Mouse (Mus musculus) MEL (cell line): ENCODE measurements at regions not wholly inside any gene's neighbourhood (a gene's known extent, or its start where the extent isn't known, plus 50 kb on each side); places are given as distances from the start of the nearest gene placed in this dataset.

Experiments used
- DNase-seq: peaks from one replicate; pipeline ENCODE4 v3.0.0; 2011; ENCODE audit warnings: low read depth, low spot score
- H3K27ac ChIP-seq: 2 replicates; pipeline ENCODE4 v1.5.1; 2012; ENCODE audit warnings: low read depth, mild to moderate bottlenecking, control low read depth, low read length, moderate library complexity; ENCODE audit not compliant: control insufficient read depth
- H3K27me3 ChIP-seq, 2 experiments: fragments of 150-350 bp in 1 of 2; sonication (generic) in 1 of 2; 2 replicates each; pipeline ENCODE4 v1.6.1; 2012; ENCODE audit warnings: low read length in 2 of 2, mild to moderate bottlenecking in 2 of 2, improper control_type of control experiment in 1 of 2, moderate library complexity in 1 of 2; ENCODE audit not compliant: insufficient read depth in 2 of 2, control insufficient read depth in 1 of 2
- H3K36me3 ChIP-seq, 2 experiments: 2 replicates each; pipeline ENCODE4 v1.6.1; 2012 to 2014; ENCODE audit warnings: low read length in 2 of 2, improper control_type of control experiment in 1 of 2, inconsistent platforms in 1 of 2, mild to moderate bottlenecking in 1 of 2; ENCODE audit not compliant: insufficient read depth in 2 of 2, control insufficient read depth in 1 of 2
- H3K4me1 ChIP-seq, 2 experiments: fragments of 150-350 bp in 1 of 2; sonication (generic) in 1 of 2; 2 replicates each; pipeline ENCODE4 v1.6.1; 2012; ENCODE audit warnings: low read length in 2 of 2, improper control_type of control experiment in 1 of 2, mild to moderate bottlenecking in 1 of 2; ENCODE audit not compliant: insufficient read depth in 2 of 2, control insufficient read depth in 1 of 2
- H3K4me3 ChIP-seq, 2 experiments: fragments of 150-350 bp in 1 of 2; sonication (generic) in 1 of 2; 2 replicates each; pipeline ENCODE4 v1.5.1; 2012; ENCODE audit warnings: low read depth in 2 of 2, low read length in 2 of 2, mild to moderate bottlenecking in 2 of 2, moderate library complexity in 2 of 2, control low read depth in 1 of 2, improper control_type of control experiment in 1 of 2; ENCODE audit not compliant: control insufficient read depth in 1 of 2, insufficient read depth in 1 of 2
- H3K79me2 ChIP-seq: 2 replicates; pipeline ENCODE4 v1.6.1; 2012; ENCODE audit warnings: mild to moderate bottlenecking, low read length, moderate library complexity; ENCODE audit not compliant: control insufficient read depth, poor library complexity, insufficient read depth
- H3K9ac ChIP-seq: 2 replicates; pipeline ENCODE4 v1.6.1; 2012; ENCODE audit warnings: low read depth, mild to moderate bottlenecking, control low read depth, low read length, moderate library complexity; ENCODE audit not compliant: control insufficient read depth, poor library complexity, severe bottlenecking
- H3K9me3 ChIP-seq: fragments of 150-350 bp; sonication (generic); replicated peaks from 2 replicates; pipeline ENCODE4 v1.6.1; 2012; ENCODE audit warnings: mild to moderate bottlenecking, low read length, improper control_type of control experiment, moderate library complexity; ENCODE audit not compliant: insufficient read depth
- BHLHE40 ChIP-seq: IDR thresholded peaks from 2 replicates; pipeline ENCODE4 v1.6.1; 2012; ENCODE audit warnings: low read depth, mild to moderate bottlenecking, inconsistent platforms, low read length, improper control_type of control experiment, borderline replicate concordance
- CTCF ChIP-seq, 3 experiments: IDR thresholded peaks in 2 of 3; conservative IDR thresholded peaks in 1 of 3; 2 replicates each; pipeline ENCODE4 v1.5.1; 2011 to 2012; ENCODE audit warnings: low read length in 3 of 3, low read depth in 2 of 3, mild to moderate bottlenecking in 2 of 3, improper control_type of control experiment in 1 of 3, inconsistent platforms in 1 of 3, mixed read lengths in 1 of 3, moderate library complexity in 1 of 3; ENCODE audit not compliant: control insufficient read depth in 1 of 3, insufficient read depth in 1 of 3, poor library complexity in 1 of 3, severe bottlenecking in 1 of 3
- ELF1 ChIP-seq: IDR thresholded peaks from 2 replicates; pipeline ENCODE4 v1.6.1; 2014; ENCODE audit warnings: low read depth, mild to moderate bottlenecking, inconsistent platforms, low read length, improper control_type of control experiment, moderate library complexity
- EP300 ChIP-seq, 2 experiments: IDR thresholded peaks; 2 replicates each; pipeline ENCODE4 v1.6.1; 2011; ENCODE audit warnings: improper control_type of control experiment in 2 of 2, low read length in 2 of 2, low read depth in 1 of 2, mild to moderate bottlenecking in 1 of 2
- ETS1 ChIP-seq: IDR thresholded peaks from 2 replicates; pipeline ENCODE4 v1.6.1; 2012; ENCODE audit warnings: low read depth, mild to moderate bottlenecking, inconsistent platforms, low read length, improper control_type of control experiment, moderate library complexity
- GABPA ChIP-seq: IDR thresholded peaks from 2 replicates; pipeline ENCODE4 v1.6.1; 2012; ENCODE audit warnings: low read depth, mild to moderate bottlenecking, inconsistent platforms, low read length, improper control_type of control experiment, moderate library complexity
- GATA1 ChIP-seq: IDR thresholded peaks from 2 replicates; pipeline ENCODE4 v1.6.1; 2011; ENCODE audit warnings: low read depth, low read length, improper control_type of control experiment
- HCFC1 ChIP-seq: IDR thresholded peaks from 2 replicates; pipeline ENCODE4 v1.6.1; 2012; ENCODE audit warnings: low read depth, mild to moderate bottlenecking, inconsistent platforms, low read length, improper control_type of control experiment, moderate library complexity
- JUND ChIP-seq: IDR thresholded peaks from 2 replicates; pipeline ENCODE4 v1.6.1; 2011; ENCODE audit warnings: low read depth, mild to moderate bottlenecking, improper control_type of control experiment, low read length
- KAT2A ChIP-seq: conservative IDR thresholded peaks from 2 replicates; pipeline ENCODE4 v1.6.1; 2012; ENCODE audit warnings: low read depth, low read length, improper control_type of control experiment, inconsistent platforms
- MAFK ChIP-seq: IDR thresholded peaks from 2 replicates; pipeline ENCODE4 v1.6.1; 2011; ENCODE audit warnings: low read depth, mild to moderate bottlenecking, low read length, improper control_type of control experiment, borderline replicate concordance
- MAZ ChIP-seq: IDR thresholded peaks from 2 replicates; pipeline ENCODE4 v1.6.1; 2012; ENCODE audit warnings: low read depth, mild to moderate bottlenecking, inconsistent platforms, low read length, improper control_type of control experiment
- MEF2A ChIP-seq: IDR thresholded peaks from 2 replicates; pipeline ENCODE4 v1.6.1; 2014; ENCODE audit warnings: low read depth, mild to moderate bottlenecking, inconsistent platforms, low read length, improper control_type of control experiment; ENCODE audit not compliant: poor library complexity, insufficient replicate concordance, severe bottlenecking; ENCODE audit errors: extremely low read depth
- MXI1 ChIP-seq: IDR thresholded peaks from 2 replicates; pipeline ENCODE4 v1.6.1; 2011; ENCODE audit warnings: mild to moderate bottlenecking, low read depth, low read length, improper control_type of control experiment
- NELFE ChIP-seq: IDR thresholded peaks from 2 replicates; pipeline ENCODE4 v1.6.1; 2011; ENCODE audit warnings: low read depth, low read length, improper control_type of control experiment
- POLR2A ChIP-seq, 2 experiments: IDR thresholded peaks; 2 replicates each; pipeline ENCODE4 v1.6.1; 2011 to 2012; ENCODE audit warnings: low read length in 2 of 2, mild to moderate bottlenecking in 2 of 2, control low read depth in 1 of 2, improper control_type of control experiment in 1 of 2, low read depth in 1 of 2, moderate library complexity in 1 of 2; ENCODE audit not compliant: control insufficient read depth in 1 of 2, insufficient read depth in 1 of 2, poor library complexity in 1 of 2
- POLR2AphosphoS5 ChIP-seq: IDR thresholded peaks from 2 replicates; pipeline ENCODE4 v1.6.1; 2012; ENCODE audit warnings: low read depth, borderline replicate concordance, mild to moderate bottlenecking, inconsistent platforms, low read length, moderate library complexity, mixed read lengths
- RAD21 ChIP-seq: IDR thresholded peaks from 2 replicates; pipeline ENCODE4 v1.6.1; 2011; ENCODE audit warnings: mild to moderate bottlenecking, low read depth, low read length, improper control_type of control experiment
- RCOR1 ChIP-seq: IDR thresholded peaks from 2 replicates; pipeline ENCODE4 v1.6.1; 2012; ENCODE audit warnings: low read depth, mild to moderate bottlenecking, inconsistent platforms, low read length, improper control_type of control experiment
- SMC3 ChIP-seq: IDR thresholded peaks from 2 replicates; pipeline ENCODE4 v1.6.1; 2011; ENCODE audit warnings: low read depth, low read length, improper control_type of control experiment
- TBP ChIP-seq: IDR thresholded peaks from 2 replicates; pipeline ENCODE4 v1.8.0; 2011; ENCODE audit warnings: low read depth, low read length, improper control_type of control experiment
- TCF12 ChIP-seq: IDR thresholded peaks from 2 replicates; pipeline ENCODE4 v1.6.1; 2014; ENCODE audit warnings: low read depth, mild to moderate bottlenecking, inconsistent platforms, low read length, improper control_type of control experiment, moderate library complexity
- UBTF ChIP-seq: IDR thresholded peaks from 2 replicates; pipeline ENCODE4 v1.6.1; 2012; ENCODE audit warnings: low read depth, mild to moderate bottlenecking, inconsistent platforms, low read length, improper control_type of control experiment, moderate library complexity, borderline replicate concordance; ENCODE audit not compliant: insufficient read depth
- USF1 ChIP-seq: IDR thresholded peaks from 2 replicates; pipeline ENCODE4 v1.6.1; 2014; ENCODE audit warnings: low read depth, mild to moderate bottlenecking, inconsistent platforms, low read length, improper control_type of control experiment, moderate library complexity
- ZC3H11A ChIP-seq: IDR thresholded peaks from 2 replicates; pipeline ENCODE4 v1.6.1; 2012; ENCODE audit warnings: low read depth, mild to moderate bottlenecking, inconsistent platforms, low read length, improper control_type of control experiment
- ZKSCAN1 ChIP-seq: IDR thresholded peaks from 2 replicates; pipeline ENCODE4 v1.6.1; 2012; ENCODE audit warnings: low read depth, mild to moderate bottlenecking, inconsistent platforms, low read length, improper control_type of control experiment, moderate library complexity

- DNase-seq: no peak
- TF ChIP-seq UBTF (no peak), EP300 (IDR thresholded peaks at IDR 0.05; ENCODE audit: low read depth in 1 of 2, low read length in 2 of 2) (no peak), KAT2A (no peak), MAFK (no peak), JUND (no peak), RCOR1 (no peak), MXI1 (no peak), POLR2AphosphoS5 (no peak), ZKSCAN1 (no peak)
- H3K9me3 ChIP-seq: no peaks in the 10 kb centered on the region
Observed at GRCm38 (mm10) chr1:47834072-47834471, 941.4 kb upstream of the Slc39a10 start.

GRCm38 (mm10) chr1:47827206-47827605 is 934.6 kb upstream of the Slc39a10 start:
- H3K27me3 ChIP-seq: no peaks in the 10 kb centered on the region
- no peaks in the 10 kb centered on the region for H3K4me1 ChIP-seq
- DNase-seq: no peak
- no peak overlapping the region for H3K27ac ChIP-seq
- H3K9me3 ChIP-seq: no peaks in the 10 kb centered on the region
- TF ChIP-seq ZC3H11A: no peak
- no peak for TF ChIP-seq BHLHE40
- no peak for TF ChIP-seq POLR2A (IDR thresholded peaks at IDR 0.05; ENCODE audit: control insufficient read depth in 1 of 2, insufficient read depth in 1 of 2, low read depth in 1 of 2, low read length in 2 of 2, poor library complexity in 1 of 2)
- TF ChIP-seq NELFE: no peak
- TF ChIP-seq MXI1: no peak
- TF ChIP-seq GABPA: no peak
- TF ChIP-seq JUND: no peak
- no peak for TF ChIP-seq ELF1
- no peak for TF ChIP-seq USF1
- TF ChIP-seq RCOR1: no peak
- H3K79me2 ChIP-seq: no peaks in the 10 kb centered on the region
- H3K9ac ChIP-seq: no peak overlapping the region
- no peaks in the 10 kb centered on the region for H3K36me3 ChIP-seq
- no peak overlapping the region for H3K4me3 ChIP-seq

More at GRCm38 (mm10) chr1:47834072-47834471, 941.4 kb upstream of the Slc39a10 start:
- no peak overlapping the region for H3K27ac ChIP-seq
- no peaks in the 10 kb centered on the region for H3K79me2 ChIP-seq
- H3K36me3 ChIP-seq: no peaks in the 10 kb centered on the region
- H3K4me1 ChIP-seq: no peaks in the 10 kb centered on the region
- no peaks in the 10 kb centered on the region for H3K27me3 ChIP-seq
- no peak overlapping the region for H3K4me3 ChIP-seq
- no peak overlapping the region for H3K9ac ChIP-seq

- no peaks in the 10 kb centered on the region for H3K79me2 ChIP-seq
- H3K9ac ChIP-seq: no peak overlapping the region
- peak; percentile 23 for DNase-seq
- H3K4me1 ChIP-seq: no peaks in the 10 kb centered on the region
- H3K27me3 ChIP-seq: no peaks in the 10 kb centered on the region
- no peak overlapping the region for H3K4me3 ChIP-seq
- no peak overlapping the region for H3K27ac ChIP-seq
- H3K9me3 ChIP-seq: no peaks in the 10 kb centered on the region
- no peaks in the 10 kb centered on the region for H3K36me3 ChIP-seq
- TF ChIP-seq ZC3H11A (no peak; the same call in 1 of the 2 replicates), MEF2A (no peak), BHLHE40 (no peak), MAZ (no peak), SMC3 (peak; percentile 50), KAT2A (no peak), CTCF (IDR thresholded peaks at IDR 0.05 in 2 of 3, conservative IDR thresholded peaks at IDR 0.05 in 1 of 3; ENCODE audit: control insufficient read depth in 1 of 3, insufficient read depth in 1 of 3, low read depth in 2 of 3, low read length in 3 of 3, poor library complexity in 1 of 3, severe bottlenecking in 1 of 3) (peak in 2 of 3 experiments; percentile 22 to 34; a peak in 3 of 6 replicates), RAD21 (peak; percentile 42), ZKSCAN1 (no peak), NELFE (no peak), TCF12 (no peak), TBP (no peak), GATA1 (no peak), POLR2AphosphoS5 (no peak), EP300 (IDR thresholded peaks at IDR 0.05; ENCODE audit: low read depth in 1 of 2, low read length in 2 of 2) (no peak), ETS1 (no peak), HCFC1 (no peak)
Observed at GRCm38 (mm10) chr1:47809508-47809907, 916.9 kb upstream of the Slc39a10 start.
